Mouse (Mus musculus) urinary bladder, postnatal 25 days (tissue): ENCODE measurements around the gene Colgalt1.

Experiments
- DNase-seq: peaks from one replicate; pipeline ENCODE4 v3.0.0; 2022; ENCODE audit warnings: low spot score

Colgalt1 gene

DNA sequence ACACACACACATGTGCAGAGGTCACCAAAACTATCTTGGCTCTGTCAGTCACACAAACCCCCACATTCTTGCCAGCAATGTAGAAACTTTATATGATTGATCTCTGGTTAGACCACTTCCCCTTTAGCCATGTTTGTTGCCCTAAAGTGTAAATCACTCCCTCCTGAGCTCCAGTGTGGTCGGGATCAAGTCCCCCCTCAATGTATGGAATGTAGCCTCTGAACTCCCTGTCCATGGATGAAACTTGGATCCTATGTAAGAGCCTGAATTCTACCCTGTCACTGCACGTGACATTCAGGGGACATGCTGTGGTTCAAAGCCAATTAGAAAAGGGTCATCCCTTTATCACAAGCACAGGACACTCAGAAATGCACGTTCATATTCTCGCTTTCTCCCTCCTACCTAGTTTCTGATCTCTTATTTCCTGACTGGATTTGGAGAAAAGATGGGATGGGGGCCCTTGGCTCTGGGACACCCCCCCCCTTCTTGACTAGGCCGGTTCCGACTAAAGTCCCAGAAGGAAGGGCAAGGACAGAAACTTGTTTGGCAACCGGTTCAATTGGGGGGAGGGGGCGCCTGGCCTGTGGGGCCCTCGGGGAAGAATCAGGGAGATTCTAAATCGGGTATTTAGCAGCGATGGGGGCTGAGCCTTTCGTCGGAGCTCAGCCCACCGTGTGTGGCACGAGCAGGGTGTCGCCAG lies 17.7 kb downstream of the Colgalt1 start:
- DNase-seq: no peak

DNA sequence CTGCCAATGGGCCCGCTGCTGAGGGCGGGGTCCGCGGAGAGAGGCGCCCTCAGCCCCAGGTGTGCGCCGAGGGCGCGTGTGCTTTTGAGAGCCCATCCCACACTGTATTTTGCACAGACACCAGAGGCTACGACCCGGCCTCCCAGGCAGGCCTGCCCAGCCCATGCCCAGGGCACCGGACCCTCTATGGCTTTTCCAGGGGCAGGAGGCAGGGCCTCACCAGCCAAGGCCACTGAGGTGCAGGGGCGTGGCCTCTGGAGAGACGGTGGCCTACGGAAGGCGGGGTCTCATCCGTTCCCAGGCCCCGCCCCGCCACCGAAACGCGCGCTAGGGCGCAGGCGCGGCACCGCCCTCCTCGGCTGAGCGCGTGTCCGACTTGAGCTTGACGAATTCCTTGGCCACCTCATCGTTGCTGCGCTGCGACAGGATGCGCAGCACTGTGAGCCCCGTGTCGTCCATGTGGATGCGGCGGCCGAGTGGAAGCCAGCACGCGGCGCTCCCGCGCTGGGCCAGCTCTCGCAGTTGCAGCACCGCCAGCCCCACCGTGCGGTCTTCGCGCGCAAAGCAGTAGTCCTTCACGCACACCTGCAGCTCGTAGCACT lies 18.4 kb downstream of the Colgalt1 start:
- peak; percentile 96 for DNase-seq

DNA sequence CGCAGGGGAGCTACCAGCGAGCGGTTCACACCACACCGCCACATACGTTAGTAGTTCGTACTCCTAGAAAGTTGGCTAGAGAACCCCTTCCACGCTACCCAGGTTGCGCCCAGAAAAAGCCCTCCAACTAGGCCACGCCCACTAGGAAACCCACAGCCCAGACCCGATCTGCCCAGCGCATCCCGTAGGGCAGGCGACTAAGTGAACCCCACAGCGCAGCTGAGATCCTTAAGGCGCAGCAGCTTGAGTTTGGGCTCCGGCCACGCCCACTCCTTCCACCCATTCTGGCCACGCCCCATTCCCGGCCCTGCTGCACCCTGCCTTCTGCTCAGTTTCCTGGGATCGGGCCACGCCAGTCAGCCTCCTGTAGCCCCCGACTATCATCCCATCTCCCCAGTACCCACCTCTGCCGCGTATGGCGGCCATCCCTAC lies 19.0 kb downstream of the Colgalt1 start:
- peak; percentile 62 for DNase-seq

DNA sequence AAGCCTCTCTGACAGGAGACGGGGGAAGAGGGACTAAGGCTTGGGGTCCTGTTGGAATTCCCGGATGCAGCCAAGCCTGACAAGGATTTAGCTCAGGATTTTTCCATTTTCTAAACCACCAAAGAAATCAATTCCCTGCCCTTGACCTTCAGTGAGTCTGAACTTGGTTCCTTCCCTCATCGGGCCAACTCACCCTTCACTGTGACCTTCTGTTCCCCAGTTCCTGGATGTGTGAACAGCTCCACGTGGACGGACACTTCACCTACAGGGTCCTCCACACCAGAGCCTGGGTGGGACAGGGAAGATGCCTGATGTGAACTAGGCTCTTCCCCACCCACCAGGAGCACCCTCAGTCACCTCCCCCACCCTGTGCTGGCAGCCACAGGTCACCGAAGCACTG lies 20.0 kb downstream of the Colgalt1 start:
- DNase-seq: no peak

DNA sequence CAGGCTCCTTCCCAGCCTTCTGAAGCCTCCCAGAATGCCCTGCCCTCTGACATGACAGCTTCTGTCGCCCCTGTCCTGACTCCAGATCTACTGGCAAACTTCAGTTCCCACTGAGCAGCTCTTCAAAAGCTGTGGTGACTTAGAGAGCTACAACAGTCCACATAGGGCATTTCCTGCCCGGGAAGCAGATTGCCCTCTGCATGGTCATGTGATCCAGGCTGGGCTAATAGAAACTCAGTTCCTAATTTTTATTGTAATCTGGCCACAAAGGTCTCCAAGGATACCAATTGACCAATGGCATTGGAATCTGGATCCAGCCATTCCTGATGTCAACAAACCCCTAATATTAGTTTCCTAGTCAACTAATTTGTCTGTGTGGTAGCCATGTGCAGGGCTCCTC lies 21.1 kb downstream of the Colgalt1 start:
- no peak for DNase-seq

DNA sequence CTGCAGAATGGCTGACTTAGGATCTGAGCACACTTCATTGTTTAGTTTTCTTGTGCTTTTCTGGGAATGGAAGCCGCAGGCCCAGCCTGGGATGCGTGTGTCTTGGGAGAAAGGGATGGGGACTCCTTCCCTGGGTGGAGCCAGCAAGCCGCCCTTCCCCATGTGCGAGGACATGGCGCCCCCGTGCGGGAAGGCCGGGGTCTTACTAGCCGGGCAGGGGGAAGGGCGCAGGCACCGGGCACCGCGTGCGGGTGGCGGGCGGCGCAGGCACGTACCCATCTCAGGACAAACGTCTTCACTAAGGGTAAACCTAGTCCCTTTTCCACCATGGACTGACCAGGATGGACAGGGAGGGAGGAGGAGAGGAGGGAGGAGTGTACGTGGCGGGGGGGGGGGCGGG lies 22.4 kb downstream of the Colgalt1 start:
- DNase-seq: peak; percentile 57

DNA sequence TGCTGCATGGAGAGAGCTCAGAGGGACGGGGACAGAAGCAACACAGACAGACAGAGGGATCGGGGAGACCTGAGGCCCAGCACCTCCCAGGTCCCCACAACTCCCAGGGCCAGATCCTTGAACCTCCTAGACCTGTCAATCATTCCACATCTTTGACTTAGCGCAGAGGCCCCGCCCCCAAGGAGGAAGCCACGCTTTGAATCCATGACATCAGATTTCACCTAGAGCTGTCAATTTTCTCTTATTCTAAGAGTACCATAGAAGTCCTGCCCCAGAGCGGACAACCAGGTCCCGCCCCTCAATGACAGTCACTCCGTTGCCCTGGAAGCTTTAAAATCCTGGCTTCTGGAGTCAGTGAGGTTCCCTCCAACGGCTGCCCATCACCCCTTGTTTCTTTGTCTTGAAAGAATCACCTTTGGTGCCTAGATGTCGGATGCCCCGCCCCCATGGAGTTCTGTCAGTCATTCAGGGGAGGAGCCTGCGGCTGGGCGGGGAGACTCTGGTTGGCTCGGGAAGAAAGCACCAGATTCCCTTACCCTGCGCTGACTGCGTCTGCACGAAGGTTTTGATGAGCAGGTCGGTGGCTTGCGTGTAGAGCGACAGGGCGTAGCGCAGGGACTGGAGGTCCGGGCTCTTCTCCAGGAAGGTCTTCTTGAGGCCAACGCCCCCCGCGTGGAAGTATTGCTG lies 23.3 kb downstream of the Colgalt1 start:
- peak; percentile 48 for DNase-seq

DNA sequence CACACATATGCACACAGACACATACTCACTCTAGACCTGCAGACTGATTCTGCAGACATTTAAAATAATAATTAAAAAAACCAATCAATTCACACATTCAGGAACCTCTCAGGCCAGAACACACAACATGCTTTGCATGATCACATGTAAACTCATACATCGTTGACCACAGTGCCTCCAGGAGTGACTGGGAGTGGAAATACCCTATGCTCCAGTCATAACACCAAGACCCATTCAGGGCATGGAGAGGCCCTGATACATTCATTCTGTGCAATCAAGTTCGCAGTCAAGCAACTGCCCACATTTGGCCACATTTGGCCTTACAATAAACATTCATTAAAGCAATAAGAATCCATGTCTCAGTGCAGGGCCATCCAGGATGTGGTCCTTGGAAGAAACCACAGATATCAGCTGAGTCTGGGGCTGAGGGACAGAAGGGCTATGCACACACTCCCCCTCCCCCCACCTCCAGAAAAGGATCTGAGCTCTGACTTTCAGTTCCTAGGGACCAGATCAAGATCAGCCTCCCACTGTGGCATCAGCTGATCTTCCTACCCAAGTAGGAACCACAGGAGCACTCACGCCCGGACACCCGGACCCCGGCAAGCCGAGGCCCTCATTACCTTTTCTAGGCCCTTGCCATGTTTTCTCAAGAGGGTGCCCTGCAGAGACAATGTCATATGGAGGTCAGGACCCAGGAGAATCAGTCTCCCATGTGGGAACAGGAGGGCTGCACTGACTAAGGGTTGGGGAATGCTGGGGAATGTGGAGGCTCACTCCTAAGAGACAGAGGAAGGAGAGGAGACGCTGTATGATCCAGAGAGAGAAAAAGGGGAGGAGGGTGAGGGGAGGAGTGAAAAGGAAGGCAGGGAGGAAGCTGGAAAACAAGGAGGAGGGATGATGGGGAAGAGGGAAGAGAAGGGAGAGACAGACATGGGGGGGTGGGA lies 26.6 kb downstream of the Colgalt1 start:
- DNase-seq: no peak

DNA sequence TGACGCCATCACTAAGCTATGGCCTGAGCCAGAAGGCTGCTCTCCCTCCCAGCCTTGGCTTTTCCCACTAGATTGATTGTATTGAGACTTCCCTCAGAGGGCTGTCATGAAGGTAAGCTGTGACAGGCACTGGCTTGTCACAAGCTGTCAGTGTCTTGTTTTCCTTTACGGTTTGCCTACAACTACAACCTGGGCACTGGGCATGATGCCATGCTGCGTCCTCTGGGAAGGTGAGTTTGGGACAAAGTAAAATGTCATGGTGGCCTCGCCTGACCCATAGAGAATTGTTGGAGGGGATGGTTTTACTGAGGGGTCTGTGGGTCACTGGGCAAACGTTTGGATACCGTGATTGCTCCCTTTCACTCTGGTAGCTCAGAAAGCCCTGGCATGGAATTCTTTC lies 27.5 kb downstream of the Colgalt1 start:
- no peak for DNase-seq

DNA sequence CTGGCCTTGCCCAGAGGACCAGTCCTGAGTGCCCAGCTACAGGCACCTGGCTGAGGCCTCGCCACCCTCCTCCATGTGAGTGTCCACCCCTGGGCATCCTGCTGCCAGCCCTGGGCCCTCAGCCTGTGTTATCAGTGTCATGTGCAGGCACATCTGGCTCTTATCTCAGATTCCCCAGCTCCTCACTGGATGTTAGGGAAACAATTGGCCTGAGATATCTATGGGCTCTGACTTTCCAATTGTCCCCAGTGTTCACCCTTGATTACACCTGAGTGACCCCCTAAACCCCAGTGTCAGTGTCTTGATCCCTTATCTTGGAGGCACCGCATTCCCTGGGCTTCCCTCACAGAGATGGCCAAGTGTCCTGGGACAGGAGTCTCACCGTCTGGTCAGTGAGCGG lies 28.5 kb downstream of the Colgalt1 start:
- DNase-seq: no peak

DNA sequence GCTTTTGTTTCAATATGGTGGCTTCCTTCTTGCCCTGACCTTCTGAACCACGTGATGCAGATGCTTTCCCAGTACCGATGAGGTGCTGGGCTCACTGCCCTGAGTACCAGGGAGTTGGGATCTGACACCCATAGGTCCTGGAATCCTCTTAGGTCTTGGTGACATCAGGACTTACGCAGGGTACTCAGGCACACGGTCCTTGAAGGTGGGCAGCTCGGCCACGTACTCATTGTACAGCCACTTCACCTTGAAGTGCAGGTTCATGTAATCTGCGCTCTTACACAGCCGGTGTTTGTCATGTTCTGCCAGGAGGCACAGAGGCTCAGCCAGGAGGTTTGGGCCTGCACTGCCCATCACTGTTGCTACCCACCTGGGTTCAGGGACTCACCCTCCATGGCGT lies 34.7 kb downstream of the Colgalt1 start:
- DNase-seq: no peak

DNA sequence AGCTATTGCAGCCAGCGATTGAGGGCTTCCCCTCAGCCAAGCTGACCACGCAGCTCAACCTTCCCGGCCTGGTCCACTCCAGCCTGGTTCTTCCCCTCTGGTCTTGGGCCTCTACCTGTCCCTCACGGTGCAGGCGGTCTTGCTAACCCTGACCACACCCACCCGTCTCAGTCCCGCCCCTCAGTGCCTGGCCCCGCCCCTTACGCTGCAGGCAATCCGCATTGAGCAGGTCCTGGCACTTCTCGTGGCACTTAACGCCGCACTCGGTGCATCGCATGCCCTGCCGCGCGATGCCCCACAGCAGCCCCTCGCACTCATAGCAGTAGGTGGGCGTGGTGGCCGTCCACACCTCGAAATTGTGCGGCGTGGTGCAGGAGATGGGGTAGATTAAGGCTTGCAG lies 43.8 kb downstream of the Colgalt1 start:
- DNase-seq: no peak

DNA sequence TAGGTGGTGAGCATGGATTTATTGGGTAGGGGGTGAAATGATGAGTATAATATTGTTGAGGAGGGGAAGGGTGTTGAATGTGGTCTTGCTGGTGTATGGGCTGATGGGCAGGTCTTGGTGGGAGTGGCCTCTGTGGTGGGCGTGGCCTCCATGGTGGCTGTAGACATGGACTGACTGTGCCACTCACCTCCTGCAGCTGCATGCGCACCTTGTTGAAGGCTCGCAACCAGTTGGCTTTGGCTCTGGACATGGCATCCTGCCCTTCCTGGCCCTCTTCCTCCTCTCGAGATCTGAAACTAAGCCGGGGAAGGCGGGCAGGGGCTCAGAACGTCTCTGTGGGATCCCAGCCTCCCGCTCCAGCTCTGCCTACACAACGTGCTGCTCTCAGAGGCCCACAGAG lies 47.0 kb downstream of the Colgalt1 start:
- no peak for DNase-seq

DNA sequence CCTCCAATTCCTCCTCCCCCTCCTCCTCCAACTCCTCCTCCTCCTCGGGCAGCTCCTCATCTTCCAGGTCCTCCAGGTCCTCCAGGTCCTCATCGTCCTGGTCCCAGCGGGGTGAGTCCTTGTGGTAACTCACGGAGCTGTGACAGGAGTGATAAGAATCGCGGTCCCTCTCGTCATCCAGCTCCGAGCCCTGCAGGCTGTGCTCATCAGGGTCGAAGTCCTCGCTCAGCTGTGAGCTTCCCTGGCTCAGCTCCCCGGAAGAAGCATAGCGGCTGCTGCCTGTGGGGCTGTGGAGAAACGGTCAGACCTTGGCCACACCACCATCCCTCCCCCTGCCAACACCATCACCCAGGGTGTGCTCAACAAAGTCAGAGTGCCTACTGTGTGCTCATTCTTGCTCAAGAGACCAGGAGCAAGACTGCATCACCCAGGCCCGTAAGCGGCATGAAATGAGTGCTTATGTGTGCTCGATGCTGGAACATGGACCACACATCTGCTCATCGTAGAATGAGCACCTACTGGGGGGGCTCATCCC lies 47.8 kb downstream of the Colgalt1 start:
- DNase-seq: no peak

DNA sequence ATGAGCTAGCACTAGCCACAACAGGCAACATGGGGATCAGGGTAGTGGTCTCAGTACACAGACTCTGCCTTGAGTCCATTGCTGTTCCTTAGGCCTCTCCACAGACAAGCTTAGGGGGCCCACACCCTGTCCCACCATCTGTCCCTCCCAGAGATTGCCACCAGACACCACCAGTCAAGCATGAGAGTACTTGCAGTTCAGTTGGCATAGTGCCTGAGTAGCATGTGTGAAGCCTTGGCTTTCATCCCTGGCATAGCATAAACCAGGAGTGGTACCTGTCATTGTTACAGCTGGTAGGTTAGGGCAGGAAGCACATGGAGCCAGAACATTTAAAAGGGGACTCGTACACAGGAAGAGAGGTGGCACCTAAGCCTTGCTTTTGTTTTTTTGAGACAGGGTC lies 49.0 kb downstream of the Colgalt1 start:
- no peak for DNase-seq

DNA sequence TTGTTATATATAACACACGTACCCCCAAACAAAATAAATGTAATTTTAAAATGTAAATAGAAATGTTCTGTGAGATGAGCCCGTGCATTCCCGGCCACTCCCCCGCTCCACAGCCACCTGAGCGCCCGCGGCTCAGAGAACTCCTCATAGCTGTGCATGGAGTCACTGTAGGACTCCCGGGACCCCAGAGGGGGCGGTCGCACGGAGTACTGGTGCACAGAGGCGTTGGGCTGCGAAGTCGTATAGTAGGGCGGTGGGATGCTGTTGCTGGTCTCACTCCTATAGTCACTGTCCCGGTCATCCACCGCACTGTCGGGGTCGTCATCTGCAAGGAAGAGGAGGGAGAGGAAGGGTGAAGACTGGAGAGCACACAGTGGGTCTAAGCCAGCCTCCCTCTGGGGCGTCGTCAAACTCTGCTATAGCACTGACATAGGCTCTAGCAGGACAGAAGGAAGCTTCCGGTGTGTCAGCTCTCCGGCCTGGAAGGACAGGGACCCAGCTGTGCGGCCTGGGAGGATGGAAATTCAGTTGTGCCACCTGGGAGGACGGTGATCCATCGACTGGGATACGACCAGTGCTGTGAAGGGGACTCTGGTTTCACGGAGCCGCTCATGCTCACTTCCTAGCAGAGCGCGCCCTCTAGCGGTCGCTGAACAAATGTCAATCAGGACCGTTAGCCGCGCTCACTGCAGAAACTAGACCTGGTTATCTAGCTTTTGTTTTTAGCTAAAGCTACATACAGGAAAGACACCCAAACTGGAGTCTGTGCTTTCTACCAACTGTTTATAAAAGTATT lies 49.7 kb downstream of the Colgalt1 start:
- peak; percentile 88 for DNase-seq

DNA sequence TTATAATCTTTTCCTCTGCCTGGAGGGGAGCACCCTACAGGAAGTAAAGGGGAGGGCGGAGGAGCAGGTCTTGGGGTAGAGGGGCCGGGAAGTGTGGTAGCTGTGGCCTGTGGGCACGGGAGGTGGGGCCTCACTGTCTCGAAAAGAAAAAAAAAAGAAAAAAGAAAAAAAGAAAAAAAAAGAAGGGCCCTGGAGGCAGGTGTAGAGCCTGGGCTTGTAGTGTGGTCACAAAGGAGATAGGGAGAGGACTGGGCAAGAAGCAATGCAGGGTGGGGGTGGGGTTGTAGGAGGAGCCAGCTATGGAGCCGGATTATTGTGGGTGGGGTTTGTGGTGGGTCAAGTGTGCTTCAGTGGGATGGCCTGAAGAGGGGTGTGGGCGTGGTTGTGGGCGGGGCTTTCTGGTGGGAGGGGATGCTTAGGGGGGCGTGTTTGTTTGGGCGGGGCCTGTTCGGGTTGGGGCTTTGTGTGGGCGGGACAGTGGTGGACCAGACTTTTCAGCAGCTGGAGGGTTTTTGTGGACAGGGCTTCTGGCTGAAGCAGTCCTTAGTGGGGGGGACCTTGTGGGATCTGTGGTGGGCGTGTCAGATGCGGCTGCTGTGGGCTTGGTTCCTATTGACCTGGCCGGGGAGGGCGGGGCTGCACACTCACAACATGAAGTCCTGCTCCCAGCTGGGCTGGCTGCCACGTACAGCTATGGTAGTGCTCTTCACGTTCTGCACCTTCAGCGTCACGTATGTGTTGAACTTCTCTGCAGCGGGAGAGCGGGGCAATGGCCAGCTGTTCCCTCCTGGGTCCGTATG lies 54.7 kb downstream of the Colgalt1 start:
- peak; percentile 61 for DNase-seq

DNA sequence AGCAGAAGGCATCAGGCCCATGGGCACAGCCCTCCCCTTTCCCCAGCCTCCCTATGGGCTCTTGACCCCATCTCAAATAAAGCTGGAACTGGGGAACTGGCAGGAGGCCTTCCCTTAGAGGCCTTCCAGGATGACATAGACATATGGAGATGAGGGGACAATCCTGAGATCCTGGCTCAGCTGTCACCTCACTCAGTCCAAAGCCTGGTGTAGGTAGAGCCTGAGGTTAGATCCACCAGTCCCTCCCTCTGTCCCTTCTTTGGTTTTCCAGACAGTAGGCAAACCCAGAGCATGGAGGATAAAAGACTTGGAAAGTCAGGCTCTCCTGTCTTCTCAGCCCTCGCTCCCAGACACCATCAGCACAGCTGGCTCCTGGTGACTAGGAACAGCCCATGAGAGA lies 56.1 kb downstream of the Colgalt1 start:
- DNase-seq: no peak

DNA sequence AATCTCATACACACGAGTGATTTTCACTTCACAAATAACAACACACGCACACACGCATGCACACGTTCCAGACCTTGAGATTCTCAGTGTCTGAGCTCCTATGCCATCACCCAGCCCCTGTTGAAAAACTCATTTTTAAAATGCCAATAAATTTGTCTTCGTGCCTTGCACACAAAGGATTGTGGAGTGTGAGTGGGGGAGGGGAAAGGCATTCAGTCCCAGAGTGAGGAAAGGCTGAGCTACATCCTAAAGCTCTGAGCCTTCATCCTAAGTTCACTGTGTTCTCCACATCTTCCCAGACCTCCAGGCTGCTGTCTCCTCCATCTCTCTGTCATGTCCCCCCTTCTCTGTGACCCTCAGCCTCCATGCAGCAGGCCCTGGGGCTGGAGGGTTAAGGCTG lies 56.5 kb downstream of the Colgalt1 start:
- DNase-seq: no peak

DNA sequence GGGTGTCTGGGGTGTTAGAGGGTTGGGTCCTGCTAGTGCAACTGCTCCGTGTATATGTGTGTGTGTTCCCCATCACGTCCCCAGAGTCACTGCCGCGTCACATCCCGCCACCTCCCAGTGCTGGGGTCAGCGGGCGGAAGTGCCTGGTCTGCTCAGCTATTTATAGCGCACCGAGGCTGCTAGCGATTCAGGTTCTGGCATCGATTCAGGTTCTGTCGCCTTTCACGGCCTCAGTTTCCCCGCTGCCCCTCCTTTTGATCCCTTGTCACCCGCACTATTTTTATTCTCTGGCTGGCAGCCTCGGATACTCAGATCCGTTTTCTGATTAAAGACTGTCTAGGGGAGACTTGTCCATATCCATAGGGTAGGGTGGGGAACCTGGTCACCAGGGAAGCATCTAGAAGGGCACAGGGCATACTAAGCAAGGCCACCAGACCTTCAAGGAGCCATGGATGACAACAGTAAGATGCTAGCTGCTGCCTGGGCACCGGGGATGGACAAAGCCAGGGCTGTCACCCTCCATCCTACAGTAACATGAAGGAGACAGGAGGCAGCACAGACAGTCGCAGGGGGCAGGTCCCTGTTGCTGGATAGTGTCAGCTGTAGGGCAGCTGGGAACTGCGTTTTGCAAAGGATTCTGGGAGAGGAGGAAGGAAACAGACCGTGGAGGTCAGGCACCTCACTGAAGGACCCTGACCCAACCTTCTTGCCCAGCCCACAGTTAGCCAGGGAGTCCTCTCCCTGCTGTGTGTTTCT lies 57.6 kb downstream of the Colgalt1 start:
- DNase-seq: no peak
